Mouse (Mus musculus) gastrocnemius, postnatal 25 days (tissue): ENCODE data around the gene Nudt13. TPM values are rescaled to one million over a fixed set of nuclear protein-coding genes. Genes with fewer than 3 reads are reported as not detected.
"Not testable (repeated sequence)": the region's sequence is repeated elsewhere in the genome, so short reads cannot be mapped to it uniquely, and the experiment has no call there.

ENCODE experiments used
- DNase-seq: peaks from one replicate; pipeline ENCODE4 v3.0.0; 2022
- long read RNA-seq, 2 experiments: library from polyadenylated mRNA; stranded (forward); transcript quantifications; one replicate each; pipeline ENCODE4 v2.0.0; 2021
- total RNA-seq, 2 experiments: library from RNA; stranded (reverse); gene quantifications; 1 replicate in 1 of 2; 2 replicates in 1 of 2; pipeline ENCODE4 v1.2.3; 2021

Nudt13 gene
- total RNA-seq, result 10 to 100 TPM; 32.5 to 33.7 TPM
- long read RNA-seq, experiment 1, partial matches to known transcripts, result 1 of 11 reads
- long read RNA-seq, experiment 1, other reads (novel, unspliced or antisense), result 5 of 11 reads
- long read RNA-seq, experiment 2, transcript Nudt13-201 (9 exons, 2,494 nt), result major isoform, 7 of 14 reads
- long read RNA-seq, experiment 2, partial matches to known transcripts, result 0 of 14 reads
- long read RNA-seq, experiment 2, other reads (novel, unspliced or antisense), result 7 of 14 reads

DNA sequence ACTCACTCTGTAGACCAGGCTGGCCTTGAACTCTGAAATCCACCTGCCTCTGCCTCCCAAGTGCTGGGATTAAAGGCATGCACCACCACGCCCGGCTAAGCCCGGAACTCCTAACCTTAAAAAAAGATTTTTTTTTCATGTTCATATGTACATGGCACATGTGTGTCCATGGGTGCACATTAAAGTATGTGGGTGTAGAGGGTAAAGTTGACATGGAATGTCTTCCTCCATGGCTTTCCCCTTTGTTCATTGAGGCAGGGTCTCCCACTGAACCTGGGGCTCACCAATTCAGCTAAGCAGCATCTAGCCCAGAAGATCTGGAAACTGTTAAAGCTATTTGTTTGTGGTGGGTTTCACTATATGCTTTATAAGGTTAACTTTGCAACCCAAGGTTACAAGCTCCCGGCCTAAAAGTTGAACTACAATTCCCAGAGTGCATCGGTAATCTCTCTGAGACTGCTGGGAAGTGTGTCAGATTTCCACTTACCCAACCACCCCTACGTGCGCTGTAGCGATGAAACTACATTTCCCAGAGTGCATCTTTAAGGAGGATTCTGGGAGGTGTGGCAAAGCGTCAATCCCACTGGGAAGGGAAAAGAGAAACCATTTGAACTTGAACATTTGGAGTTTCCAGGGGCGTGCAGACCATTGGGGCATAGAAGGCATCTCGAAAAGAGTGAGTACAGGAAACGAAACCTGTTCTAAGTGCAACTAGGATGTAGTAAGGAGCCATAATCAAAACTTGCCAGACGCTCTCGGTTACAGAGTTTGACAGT, at the start of gene Nudt13:
TSS of gene Nudt13 (plus strand) at position 581 of the 776 bp plus-strand sequence.
- DNase-seq, result peak; percentile 83

DNA sequence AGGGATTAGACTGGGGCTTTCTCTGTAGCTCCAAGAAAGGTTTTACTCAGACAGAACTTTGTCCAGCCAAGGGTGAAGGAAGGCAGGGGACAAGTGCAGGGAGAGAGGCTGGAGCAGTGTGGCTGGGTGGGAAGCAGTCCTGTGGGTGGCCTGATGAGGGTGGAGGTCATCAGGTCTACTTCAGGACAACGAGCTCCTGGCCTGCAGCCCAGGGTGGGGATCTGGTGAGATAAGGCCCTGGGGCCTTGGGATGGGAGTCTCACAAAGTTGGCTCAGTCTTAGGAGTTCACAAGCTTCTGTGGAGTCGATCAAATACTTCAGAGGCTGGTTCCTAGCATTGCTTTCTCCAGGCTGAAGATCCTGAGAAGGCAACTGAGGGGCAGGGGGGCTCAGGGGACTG, 49.2 kb upstream of the Nudt13 start:
- peak; percentile 35 for DNase-seq

DNA sequence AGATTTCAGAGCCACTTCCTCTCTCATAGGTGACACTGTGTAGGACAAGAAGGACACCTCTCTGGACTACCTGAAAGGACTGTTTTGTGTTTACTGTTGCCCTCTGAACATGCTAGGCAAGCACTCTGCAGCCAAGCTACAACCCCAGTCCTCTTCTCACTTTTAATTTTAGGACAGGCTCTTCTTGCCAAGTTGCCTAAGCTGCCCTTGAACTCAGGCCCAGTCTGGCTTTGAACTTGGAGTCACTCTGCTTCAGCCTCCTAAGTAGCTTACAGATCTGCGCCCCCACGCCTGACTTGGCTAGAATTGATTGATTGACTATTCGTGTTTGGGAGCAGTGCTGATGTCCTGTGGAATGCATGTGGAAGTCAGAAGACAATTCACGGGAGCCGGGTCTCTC, 48.6 kb upstream of the Nudt13 start:
- no peak for DNase-seq

DNA sequence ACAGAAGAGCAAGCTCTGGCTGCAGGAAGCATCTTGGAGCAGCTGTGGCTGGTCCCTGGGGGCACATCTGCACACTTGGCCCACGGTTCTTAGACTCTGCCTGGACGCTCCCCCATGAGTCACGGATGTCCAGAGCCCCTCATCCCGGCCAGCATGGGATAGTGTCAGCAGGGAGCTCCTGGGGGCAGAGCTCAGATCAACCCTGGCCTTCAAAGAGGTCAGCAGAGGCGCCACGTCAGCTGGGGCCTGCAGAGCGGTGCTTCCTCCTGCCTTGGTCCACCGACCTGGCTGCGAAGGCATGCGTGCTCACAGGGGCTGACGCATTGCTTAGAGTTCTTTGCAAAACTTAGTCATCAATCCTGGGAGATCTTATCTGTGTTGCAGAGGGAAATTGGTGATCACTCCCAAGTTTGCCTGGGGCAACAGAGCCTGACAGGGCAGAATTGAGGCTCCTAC, 47.7 kb upstream of the Nudt13 start:
- DNase-seq, result peak; percentile 81

DNA sequence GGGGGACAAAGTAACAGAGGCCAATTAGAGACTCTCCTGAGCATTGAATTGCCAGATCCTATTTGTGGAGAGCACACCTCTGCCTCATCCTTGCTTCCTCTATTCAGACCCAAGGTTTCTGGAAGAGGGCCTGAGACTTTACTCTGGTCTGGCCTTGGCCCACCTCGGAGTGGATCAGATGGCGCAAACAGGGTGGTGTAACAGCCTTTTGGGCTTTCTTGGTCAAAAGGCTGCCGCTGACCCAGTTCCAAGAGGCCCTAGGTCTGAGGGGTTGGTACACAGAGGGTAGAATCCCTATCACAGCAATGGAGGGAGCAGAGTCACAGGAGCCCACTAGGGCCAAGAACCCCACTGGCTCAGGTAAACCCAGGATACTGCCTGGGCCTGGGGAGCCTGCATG, 46.5 kb upstream of the Nudt13 start:
- no peak for DNase-seq

DNA sequence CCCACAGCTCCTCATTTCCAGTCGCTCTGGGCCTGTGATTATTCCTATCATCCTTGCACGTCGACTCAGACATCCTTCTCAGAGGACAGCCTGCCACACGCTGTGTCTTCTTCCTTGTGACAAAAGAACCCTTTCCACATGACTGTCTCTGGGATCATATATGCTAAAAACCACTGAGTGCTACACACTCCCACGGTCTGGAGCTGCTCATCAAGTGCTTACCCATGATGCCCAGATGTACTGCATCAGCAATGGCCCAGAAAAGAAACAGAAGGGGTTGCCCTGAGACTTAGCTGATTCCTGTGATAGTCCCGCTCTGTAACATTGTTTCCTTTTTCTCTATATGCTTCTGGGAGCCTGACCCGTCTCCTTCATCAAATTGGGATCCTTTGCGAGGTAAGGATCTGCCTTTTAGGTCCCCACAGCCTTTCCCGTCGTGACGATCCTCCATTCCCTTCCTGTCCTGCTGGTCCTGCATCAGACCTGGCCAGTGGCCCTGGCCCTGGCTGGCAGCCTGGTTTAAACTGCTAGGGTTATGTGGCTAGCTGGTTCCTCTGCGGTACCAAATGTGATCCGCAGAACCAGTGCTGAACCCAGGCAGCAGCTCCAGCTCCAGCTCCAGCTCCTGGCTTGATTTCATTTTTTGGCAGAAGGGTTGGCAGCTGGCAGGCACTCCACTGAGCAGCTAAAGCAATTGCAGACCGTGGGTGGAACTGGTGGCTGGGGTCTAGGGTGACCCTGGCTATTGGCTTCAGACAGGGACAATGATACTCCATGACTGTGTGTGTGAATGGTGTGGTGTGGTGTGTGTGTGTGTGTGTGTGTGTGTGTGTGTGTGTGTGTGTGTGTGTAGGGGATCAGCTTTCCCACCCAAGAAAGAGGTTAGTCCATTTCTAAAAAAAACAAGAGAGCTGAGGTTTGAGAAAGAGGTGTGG, 44.0 kb upstream of the Nudt13 start:
- DNase-seq, result peak; percentile 34

DNA sequence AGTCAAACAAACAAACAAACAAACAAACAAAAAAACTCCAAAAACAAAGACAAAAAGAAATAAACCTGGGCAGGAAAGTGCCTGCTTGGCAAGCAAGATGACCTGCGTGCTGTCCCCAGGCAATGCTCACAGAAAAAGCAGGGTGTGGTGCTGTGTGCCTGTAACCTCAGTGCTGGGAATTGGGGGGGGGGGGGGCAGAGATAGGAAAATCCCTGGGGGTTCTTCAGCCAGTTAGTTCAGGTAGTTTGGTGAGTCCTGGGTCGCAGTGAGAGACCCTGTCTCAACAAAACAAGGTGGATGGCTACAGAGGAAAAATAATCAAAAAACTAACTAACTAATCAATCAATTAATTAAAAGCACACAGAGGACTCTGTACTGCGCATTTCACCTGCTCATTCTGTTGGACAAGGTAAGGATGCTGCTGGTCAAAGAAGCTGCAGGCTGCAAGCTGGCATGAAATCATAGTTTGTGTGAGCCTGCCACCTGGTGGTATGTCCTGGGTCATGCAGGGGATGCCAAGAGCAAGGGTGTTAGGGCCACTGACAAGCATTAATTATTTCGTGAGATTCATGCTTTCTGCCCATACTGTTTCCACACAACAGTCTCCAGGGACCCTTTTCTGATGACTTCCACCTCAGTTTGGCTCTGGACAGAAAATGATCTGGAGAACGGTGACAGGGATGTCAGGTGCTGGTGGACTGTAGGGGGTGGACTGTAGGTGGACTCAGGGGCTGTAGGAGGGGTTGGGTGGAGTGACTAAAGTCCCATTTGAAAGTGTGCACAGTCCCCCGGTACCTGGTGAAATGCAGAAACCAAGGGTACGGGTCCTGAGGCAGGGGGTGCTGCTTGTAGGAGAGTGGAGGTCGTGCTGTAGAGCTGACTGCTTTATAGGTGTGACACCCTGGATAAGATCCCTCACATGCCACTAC, 36.0 kb upstream of the Nudt13 start:
- peak; percentile 30 for DNase-seq

DNA sequence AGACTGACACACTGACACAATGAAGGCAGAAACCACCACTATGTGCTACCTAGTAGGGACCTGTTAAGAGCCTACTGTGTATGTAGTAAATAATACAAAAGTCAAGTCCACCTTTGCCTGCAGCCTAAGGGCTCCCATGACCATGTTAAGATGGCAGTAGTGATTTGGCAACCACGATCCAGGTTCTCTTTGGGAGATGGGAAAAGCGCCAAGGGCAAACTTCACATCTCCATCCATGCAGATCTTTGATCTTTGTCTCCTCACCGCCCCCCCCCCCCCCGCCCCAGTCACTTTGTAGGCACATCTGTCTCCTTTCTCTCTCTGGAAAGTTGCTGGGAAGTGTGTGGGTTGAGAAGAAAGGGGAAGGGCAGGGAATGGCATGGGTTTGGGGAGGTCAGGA, 32.2 kb upstream of the Nudt13 start:
- DNase-seq, result no peak

DNA sequence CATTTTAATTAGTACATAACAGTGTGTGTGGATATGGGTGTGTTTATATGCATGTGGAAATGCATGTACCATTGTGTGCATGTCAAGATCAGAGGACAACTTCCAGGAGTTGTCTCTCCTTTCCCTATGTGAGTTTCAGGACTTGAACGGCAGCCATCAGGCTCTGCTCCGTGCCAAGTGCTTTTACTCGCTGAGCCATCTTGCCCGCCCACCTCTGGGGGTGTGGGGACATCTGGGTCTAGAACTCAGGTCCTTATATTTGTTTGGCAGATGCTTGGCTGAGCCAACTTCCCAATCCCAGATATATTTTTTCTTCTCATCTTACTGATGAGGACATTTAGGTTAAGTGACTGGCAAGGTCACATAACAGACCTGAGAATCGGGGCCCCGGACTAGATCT, 26.1 kb upstream of the Nudt13 start:
- DNase-seq, result no peak

DNA sequence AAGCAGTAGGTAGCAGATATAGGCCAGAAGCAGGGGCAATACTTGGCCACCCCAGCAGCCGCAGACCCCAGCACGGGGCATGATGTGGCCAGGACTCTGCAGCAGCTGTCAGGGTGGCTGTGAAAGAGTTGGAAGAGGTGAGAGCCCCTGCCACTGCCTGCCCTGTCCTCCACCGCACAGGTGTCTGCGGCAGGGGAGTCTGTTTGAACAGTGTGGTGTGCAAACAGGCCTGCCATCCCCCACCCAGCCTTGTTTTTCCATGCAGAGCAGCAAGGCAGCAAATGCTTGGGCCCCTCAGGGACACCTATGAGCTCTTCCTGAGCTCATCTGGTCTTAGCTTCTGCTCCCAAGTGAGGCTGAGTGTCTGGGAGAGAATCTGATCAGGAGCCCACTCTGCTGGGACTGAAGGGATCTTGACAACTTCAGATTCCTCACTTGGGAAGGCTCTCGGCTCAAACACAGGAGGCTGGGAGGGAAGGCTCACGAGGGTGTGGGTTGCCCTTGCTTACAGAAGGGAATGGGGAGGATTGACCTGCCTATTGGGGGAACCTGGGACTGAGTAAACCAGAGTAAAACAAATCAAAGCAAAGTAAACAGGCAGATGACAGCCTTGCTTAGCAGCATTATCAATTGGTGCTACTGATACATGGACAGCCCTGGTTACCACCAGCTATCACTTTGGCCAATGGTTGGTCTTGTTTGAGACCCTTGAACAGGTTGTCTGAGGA, 25.3 kb upstream of the Nudt13 start, which contains the start of gene Kcnk16:
TSS of gene Kcnk16 (minus strand) at position 118 of the 728 bp plus-strand sequence.
- DNase-seq, result no peak

DNA sequence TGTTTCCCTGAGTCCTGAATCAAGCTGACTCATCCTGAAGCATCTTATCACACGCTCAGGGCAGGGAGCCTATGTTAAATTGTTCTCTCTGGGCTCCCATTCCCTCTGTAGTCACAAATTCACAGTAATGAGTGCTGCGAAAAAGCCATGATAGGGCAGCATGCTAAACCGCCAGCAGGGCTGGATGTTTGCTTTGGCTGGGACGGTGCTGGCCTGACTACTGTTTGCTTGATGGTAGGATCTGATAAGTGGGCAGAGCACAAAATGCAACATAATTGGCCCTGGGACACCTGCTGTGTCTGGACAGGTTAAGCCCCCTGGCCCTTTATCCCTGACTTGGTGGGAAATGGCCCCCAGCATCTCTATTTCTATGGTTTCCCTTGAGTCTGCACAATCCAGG, 3.1 kb upstream of the Nudt13 start:
- no peak for DNase-seq

DNA sequence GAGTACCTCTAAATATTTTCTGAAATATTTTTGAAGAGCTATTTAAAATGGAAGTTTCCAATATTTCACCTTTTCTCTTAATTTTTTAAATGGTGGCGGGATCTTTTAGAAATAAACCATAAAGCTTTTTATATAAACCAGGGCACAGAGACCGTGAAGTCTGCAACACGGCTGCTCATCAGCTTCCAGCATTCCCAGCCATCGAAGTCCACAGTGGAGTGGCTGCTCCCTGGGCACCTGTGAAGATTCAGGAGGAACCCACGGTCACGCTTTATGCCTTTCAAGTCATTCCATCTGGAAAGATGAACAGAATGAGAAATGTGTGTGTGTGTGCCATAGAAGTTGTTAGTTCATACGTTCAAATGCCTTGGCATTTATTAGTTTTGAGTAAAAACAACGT, 450 bp downstream of the Nudt13 start:
- no peak for DNase-seq

DNA sequence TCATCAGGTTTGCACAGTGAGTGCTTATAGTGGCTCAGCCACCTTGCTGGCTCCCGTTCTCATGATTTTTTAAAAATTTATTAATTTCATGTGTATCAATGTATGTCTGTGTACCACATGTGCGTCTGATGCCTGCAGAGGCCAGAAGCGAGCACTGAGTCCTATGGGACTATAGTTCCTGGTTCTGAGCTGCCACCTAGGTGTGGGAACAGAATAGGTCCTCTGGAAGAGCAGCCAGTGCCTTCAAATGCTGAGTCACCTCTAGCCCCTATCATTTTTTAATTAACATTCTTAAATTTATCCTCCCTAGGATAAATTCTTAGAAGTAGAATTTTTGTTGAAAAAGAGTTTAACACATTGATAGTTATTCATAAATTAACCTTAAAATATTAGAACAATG, 3.1 kb downstream of the Nudt13 start:
- no peak for DNase-seq

DNA sequence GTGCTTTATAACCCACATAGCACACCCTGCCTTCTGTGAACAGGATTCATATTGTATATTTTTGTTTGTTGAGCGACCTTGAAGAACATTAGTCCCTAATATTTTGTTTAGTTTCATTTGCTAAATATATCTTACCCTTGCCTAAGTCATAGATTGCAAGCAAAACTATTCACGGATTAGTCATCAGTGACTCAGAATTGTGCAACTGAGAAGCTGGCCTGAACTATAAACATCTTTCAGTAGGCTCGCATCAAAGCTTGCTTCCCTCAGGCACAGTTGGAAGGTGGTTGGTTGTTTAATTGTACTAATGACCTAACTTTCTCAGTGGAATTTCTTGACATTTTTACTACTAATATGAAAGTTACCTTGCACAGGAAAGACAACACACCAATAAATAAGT, 3.6 kb downstream of the Nudt13 start:
- no peak for DNase-seq

DNA sequence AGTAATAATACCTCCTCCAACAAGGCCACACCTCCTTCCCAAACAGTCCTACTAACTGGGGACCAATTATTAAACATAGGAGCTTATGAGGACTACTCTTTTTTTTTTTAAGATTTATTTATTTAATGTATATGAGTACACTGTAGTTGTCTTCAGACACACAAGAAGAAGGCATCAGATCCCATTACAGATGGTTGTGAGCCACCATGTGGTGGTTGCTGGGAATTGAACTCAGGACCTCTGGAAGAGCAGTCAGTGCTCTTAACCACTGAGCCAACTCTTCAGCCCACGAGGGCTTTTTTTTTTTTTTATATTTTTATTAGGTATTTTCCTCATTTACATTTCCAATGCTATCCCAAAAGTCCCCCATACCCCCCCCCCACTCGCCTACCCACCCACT, 10.6 kb downstream of the Nudt13 start:
- DNase-seq, result not testable (repeated sequence)

DNA sequence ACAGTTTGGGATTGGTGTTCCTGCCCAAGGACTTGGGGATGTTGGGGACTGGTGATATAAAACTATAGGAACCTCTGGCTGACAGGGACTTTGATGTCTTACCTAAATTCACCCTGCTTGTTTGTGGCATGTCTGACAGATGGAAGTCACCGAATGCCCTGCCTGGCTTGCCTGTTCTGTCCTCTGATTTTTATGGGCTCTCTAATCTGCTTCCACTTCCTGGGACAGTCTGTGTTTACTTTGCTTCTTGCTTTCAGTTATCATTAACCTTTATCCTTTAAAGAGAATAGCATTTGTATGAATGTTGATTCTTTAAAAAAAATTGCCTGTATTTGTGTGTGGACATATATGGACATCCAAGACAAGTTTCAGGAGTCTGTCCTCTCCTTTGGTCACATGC, 20.6 kb downstream of the Nudt13 start:
- DNase-seq, result no peak

DNA sequence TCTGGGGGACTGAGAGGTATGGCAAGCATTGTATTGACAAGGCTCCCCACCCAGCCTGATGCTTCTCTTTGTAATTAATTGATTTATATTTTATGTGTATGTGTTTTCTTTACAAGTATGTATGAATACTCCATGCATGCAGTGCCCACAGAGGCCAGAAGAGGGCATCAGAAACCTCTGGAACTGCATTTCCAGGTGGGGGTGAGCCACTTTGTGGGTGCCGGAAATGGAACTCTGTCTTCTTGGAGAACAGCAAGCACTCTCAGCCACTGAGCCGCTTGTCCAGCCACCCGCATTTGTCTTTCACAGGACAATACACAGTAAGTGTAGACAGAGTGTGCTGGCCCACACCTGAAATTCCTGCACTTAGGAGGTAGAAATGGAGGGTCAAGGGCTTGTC, 24.9 kb downstream of the Nudt13 start:
- no peak for DNase-seq

DNA sequence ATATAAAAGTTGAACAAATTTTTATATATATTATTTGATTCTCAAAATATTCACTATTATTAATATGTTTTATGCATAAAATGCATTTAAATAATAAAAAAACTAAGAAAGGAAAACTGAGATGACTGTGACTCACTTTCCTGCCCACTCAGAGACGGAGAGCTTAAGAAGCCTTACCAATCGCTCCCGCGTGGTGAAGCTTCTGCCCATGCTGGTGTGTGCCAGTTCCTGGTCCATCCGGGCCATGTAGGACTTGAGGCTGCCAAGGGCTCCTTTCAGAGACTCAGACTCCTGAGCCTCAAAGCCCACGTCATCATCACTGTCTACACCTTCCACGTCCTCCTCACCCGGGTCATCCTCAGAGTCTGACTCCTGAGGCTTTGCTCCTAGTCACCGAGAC, 29.7 kb downstream of the Nudt13 start:
- DNase-seq, result no peak

DNA sequence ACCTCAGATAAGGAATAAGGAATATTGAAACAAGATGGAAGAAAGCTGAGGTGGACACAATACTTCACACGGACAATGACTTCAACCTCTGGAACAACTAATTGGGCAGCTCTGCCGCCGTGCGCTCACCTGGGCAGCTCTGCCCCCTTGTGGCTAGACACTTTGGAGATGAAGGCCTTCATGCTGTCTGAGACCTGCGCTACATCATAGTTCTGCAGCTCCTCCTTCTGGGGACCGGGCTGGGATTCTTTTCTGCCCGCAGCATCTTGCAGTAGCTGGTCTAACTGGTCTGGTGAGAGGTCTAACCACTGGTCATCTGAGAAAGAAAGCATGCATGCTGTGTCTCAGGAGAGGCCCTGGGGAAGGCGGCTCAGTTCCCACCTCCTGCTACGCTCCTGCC, 34.0 kb downstream of the Nudt13 start:
- no peak for DNase-seq

DNA sequence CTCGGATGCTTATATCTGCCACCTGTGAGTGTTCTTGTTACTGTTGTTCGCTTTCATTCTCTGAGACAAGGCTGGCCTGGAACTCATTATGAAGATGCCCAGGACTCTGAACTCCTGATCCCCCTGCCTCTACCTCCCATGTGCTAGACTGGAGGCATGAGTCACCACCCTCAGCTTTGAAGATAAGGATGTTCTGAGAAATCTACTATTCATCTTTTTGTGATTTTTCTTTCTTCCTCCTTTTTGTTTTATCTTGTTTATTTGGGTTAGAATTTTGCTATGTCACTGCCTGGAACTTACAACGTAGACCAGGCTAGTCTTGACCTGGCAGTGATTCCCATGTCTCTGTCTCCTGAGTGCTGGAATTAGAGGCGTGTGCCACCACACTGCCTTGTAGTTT, 36.8 kb downstream of the Nudt13 start:
- DNase-seq, result no peak

DNA sequence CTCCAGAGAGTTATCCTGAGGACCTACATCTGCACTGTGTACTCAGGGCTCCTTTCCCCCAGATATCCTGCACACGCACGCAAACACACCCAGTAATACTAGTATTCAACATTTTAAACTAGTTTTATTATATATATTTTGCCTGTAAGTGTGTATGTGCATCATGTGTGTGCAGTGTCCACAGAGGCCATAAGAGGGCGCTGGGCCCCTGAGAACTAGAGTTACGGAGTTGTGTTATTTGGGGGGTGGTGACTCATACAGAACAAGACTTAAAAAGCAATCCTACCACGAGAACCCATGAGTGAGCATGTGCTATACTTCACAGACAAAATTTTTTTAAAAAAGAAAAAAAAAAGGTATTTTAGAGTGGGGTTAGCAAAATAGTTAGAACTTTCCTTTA, 44.9 kb downstream of the Nudt13 start:
- no peak for DNase-seq
